Mouse (Mus musculus): Measurements from ENCODE around the gene Zfp94. TPM values are rescaled to one million over a fixed set of nuclear protein-coding genes. Genes with fewer than 3 reads are reported as not detected.

Gene Zfp94
- total RNA-seq (2021) = 10 to 100 TPM; 16.1 to 16.3 TPM
- long read RNA-seq, experiment 1, partial matches to known transcripts = 3 of 18 reads
- long read RNA-seq, experiment 1, other reads (novel, unspliced or antisense) = 13 of 18 reads
- long read RNA-seq, experiment 2, partial matches to known transcripts = 1 of 7 reads
- long read RNA-seq, experiment 2, other reads (novel, unspliced or antisense) = 1 of 7 reads

GRCm38 (mm10) chr7:24316567-24317092, at the start of gene Zfp94:
Gene Zfp94 (minus strand): TSS chr7:24316666.
- intact Hi-C loops (cut with DNase I) = no loop called here

DNA sequence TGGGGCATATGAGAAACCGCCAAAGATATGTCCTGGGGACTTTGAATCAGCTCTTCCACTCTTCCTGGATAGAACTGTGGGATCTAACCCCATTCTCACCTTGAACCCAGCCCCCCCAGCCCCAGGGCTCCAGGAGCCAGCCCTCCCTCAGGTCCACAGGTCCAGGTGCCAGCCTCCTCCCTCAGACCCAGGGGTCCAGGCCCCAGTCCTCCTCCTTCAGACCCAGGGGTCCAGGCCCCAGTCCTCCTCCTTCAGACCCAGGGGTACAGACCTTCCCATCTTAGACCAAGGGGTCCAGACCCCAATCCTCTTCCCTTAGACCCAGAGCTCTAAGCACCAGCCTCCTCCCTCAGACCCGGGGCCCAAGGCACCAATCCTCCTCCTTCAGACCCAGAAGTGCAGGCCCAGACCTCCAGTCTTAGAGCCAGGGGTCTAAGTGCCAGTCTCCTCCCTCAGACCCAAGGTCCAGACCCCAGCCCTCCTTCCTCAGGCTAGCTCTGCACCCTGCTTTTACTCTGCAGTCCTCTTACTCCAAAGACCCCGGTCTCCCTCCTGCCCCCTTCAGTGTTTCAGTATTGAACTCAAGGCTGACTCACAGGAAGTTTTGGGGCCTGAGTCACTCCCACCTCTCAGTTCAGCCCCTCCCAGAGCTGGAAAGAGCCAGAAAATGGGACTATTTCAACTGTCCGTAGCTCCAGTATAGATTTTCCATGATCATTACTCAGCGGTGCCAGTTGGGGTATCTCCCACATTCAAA, 49.0 kb upstream of the Zfp94 start:
- no peak for DNase-seq (ENCODE audit: low spot score in 2 of 2)
- intact Hi-C loops (cut with DNase I) = loop anchor here (2.0 kb wide), 1 partner anchor 19 kb away; no protein-coding TSS in a partner anchor

More at GRCm38 (mm10) chr7:24316567-24317092, at the start of gene Zfp94:
- DNase-seq (ENCODE audit: low spot score in 2 of 2) = peak; percentile 97 to 98

- peak; percentile 89 to 93 for DNase-seq (ENCODE audit: low spot score in 2 of 2)
- intact Hi-C loops (cut with DNase I) = loop anchor here (2.0 kb wide), 1 partner anchor 20 kb away; no protein-coding TSS in a partner anchor
Measured at GRCm38 (mm10) chr7:24364827-24365226, 48.4 kb upstream of the Zfp94 start.

DNA sequence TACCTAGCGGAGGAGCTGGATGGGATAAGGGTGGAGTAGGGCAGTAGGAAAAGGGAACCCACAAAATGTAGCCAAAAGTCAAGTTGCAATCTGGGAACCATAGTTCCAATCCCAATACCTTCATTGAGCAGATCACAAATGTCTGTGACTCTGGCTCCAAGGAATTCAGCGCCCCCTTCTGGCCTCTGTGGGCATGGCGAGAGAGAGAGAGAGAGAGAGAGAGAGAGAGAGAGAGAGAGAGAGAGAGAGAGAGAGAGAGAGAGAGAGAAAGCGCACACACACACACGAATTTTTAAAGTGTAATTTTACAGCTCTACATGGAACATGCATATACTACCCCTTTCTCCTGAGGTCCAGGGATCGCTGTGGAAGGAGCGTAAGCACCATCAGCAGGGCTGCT, 46.8 kb upstream of the Zfp94 start:
- intact Hi-C loops (cut with DNase I) = no loop called here
- DNase-seq (ENCODE audit: low spot score in 2 of 2) = peak; percentile 60 to 63

- no peak for DNase-seq (ENCODE audit: low spot score in 2 of 2)
- intact Hi-C loops (cut with DNase I) = no loop called here
Measured at GRCm38 (mm10) chr7:24361001-24361400, 44.5 kb upstream of the Zfp94 start.

GRCm38 (mm10) chr7:24359269-24359668, 42.8 kb upstream of the Zfp94 start:
- no peak for DNase-seq (ENCODE audit: low spot score in 2 of 2)
- intact Hi-C loops (cut with DNase I) = no loop called here

GRCm38 (mm10) chr7:24357899-24358298, 41.4 kb upstream of the Zfp94 start:
- intact Hi-C loops (cut with DNase I) = no loop called here
- no peak for DNase-seq (ENCODE audit: low spot score in 2 of 2)

DNA sequence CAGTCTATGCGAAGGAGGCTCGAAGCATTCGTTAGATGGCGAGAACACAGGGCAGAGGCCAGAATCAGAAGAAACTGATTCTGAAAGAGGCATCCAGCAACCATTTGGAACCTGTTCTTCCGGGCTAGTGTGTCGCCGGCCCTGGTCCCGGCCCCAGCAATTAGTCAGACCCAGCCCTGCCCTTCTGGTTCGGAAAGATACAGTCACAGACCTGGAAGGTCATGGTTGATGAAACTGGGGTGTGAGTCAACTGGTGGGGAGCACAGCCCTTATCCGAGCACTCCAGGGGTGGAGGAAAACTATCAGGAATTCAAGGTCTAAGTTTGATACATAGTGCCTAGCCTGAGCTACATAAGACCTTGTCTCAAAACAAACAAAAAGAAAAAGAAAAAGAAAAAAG, 39.6 kb upstream of the Zfp94 start:
- no peak for DNase-seq (ENCODE audit: low spot score in 2 of 2)
- intact Hi-C loops (cut with DNase I) = no loop called here

GRCm38 (mm10) chr7:24355646-24356045, 39.2 kb upstream of the Zfp94 start:
- DNase-seq (ENCODE audit: low spot score in 2 of 2) = no peak
- intact Hi-C loops (cut with DNase I) = no loop called here

GRCm38 (mm10) chr7:24348896-24349295, 32.4 kb upstream of the Zfp94 start, which contains the start of gene Lypd5:
Gene Lypd5 (plus strand): TSS chr7:24349196.
- DNase-seq (ENCODE audit: low spot score in 2 of 2) = no peak
- intact Hi-C loops (cut with DNase I) = no loop called here

- no peak for DNase-seq (ENCODE audit: low spot score in 2 of 2)
- intact Hi-C loops (cut with DNase I) = no loop called here
Measured at GRCm38 (mm10) chr7:24346444-24346843, 30.0 kb upstream of the Zfp94 start.

GRCm38 (mm10) chr7:24343701-24344272, 27.3 kb upstream of the Zfp94 start:
- peak in 1 of 2 experiments; percentile 38 for DNase-seq (ENCODE audit: low spot score in 2 of 2)
- intact Hi-C loops (cut with DNase I) = no loop called here

DNA sequence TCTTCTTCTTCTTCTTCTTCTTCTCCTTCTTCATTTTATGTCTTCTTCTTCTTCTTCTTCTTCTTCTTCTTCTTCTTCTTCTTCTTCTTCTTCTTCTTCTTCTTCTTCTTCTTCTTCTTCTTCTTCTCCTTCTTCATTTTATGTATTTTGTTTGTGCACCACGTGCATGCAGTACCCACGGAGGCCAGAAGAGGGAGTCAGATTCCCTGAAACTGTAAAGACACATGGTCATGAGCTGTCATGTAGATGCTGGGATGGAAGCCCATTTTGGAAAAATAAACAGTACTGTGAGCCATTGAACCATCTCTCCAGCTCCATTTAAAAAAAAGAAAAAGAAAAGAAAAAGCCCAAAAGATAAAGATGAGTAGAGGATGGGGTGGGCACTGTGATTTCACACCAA, 21.8 kb upstream of the Zfp94 start:
- DNase-seq (ENCODE audit: low spot score in 2 of 2) = no peak
- intact Hi-C loops (cut with DNase I) = loop anchor here (5.0 kb wide), 1 partner anchor 49 kb away; no protein-coding TSS in a partner anchor

GRCm38 (mm10) chr7:24335699-24336309, 19.3 kb upstream of the Zfp94 start:
- intact Hi-C loops (cut with DNase I) = loop anchor here (5.0 kb wide), 1 partner anchor 51 kb away; no protein-coding TSS in a partner anchor

DNA sequence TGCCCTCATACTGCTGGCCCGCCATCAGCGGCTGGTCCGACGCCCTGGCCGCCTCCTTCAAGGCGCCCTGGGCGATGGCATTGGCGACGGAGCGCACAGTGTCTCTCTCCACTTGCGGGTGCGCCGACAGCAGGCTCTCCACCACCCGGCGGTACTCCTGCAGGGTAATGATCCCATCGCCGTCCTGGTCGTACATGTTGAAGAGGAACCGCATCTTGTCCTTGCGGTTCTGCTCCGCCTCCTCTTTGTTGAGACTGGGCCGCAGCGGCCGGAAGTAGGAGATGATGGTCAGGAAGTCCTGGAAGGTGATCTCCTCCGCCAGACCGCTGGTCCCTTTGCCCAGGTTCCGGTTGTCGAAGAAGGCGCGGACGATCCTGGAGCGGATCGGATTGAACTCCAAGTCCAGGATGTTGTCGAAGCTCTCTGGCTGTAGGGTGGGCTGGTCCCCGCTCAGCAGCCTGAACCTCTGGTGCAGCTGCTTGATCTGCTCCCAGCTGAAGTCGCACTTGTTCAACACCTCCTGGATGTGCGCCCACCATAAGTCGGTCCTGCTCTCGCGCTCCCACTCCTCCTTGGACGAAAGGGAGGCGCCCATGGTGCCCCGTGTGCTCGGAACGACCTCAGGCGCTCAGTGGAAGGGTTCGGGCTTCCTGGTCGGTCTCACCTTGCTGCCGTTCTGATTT, 17.0 kb upstream of the Zfp94 start, which contains the start of gene Tescl:
Tescl (minus strand) TSS at position 633 of the 683 bp plus-strand sequence.
- DNase-seq (ENCODE audit: low spot score in 2 of 2) = no peak
- intact Hi-C loops (cut with DNase I) = no loop called here

More at GRCm38 (mm10) chr7:24335699-24336309, 19.3 kb upstream of the Zfp94 start:
- DNase-seq (ENCODE audit: low spot score in 2 of 2) = peak; percentile 86 to 91

DNA sequence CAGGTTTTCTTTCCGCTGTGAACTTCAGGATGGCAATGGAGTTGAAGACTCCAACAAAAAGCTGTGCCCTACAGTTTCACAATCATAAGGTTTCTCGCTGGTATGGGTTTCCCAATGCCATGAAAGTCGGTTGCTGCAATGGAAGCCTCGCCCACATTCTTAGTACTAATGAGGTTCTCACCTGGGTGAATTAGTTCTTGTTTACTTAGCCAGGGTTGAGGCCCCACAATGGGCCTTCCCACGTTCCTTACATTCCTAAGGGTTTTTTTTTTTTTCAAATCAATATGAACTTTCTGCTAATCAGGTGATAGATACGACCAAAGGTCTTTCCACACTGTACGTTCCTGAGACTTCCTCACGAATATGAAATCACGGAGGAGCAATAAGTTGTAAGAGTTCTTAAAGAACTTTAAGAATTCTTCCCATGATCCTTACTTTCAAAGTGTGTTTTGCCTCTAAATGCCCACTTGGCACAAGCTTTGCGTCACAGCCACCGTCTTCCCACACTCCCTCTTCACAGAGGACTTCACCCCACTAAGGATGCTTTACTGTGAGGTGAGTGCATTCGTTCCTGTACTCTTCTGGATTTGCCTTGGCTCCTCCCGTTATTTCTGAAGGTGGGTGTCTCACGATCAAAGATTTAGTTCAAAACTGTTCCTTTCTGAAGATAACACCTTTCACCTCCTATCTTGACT, 11.0 kb upstream of the Zfp94 start:
- no peak for DNase-seq (ENCODE audit: low spot score in 2 of 2)
- intact Hi-C loops (cut with DNase I) = no loop called here

- intact Hi-C loops (cut with DNase I) = no loop called here
Measured at GRCm38 (mm10) chr7:24326273-24327135, 10.0 kb upstream of the Zfp94 start.

More at GRCm38 (mm10) chr7:24326273-24327135, 10.0 kb upstream of the Zfp94 start:
- peak; percentile 28 to 67 for DNase-seq (ENCODE audit: low spot score in 2 of 2)
